Mouse (Mus musculus): ENCODE results near the gene Nhsl2. TPM values are rescaled to one million over a fixed set of nuclear protein-coding genes. Genes with fewer than 3 reads are reported as not detected.

Nhsl2 gene
- total RNA-seq, 1 experiment from 2014 or later = 2.6 TPM

GRCm38 (mm10) chrX:101953787-101954491 lies 104.8 kb downstream of the Nhsl2 start:
- peak; percentile 92 to 99 for ATAC-seq (replicated peaks in 1 of 2; ENCODE audit: insufficient read depth in 1 of 2, low FRiP score in 2 of 2, low TSS enrichment in 1 of 2, low read depth in 1 of 2, poor library complexity in 2 of 2, severe bottlenecking in 2 of 2)

- ATAC-seq (replicated peaks in 1 of 2; ENCODE audit: insufficient read depth in 1 of 2, low FRiP score in 2 of 2, low TSS enrichment in 1 of 2, low read depth in 1 of 2, poor library complexity in 2 of 2, severe bottlenecking in 2 of 2) = no peak
These were observed 105.3 kb downstream of the Nhsl2 start for GRCm38 (mm10) chrX:101954492-101954851.

- no peak for ATAC-seq (replicated peaks in 1 of 2; ENCODE audit: insufficient read depth in 1 of 2, low FRiP score in 2 of 2, low TSS enrichment in 1 of 2, low read depth in 1 of 2, poor library complexity in 2 of 2, severe bottlenecking in 2 of 2)
These were observed 112.7 kb downstream of the Nhsl2 start for GRCm38 (mm10) chrX:101961848-101962247.

GRCm38 (mm10) chrX:101963711-101964110 lies 114.5 kb downstream of the Nhsl2 start:
- no peak for ATAC-seq (replicated peaks in 1 of 2; ENCODE audit: insufficient read depth in 1 of 2, low FRiP score in 2 of 2, low TSS enrichment in 1 of 2, low read depth in 1 of 2, poor library complexity in 2 of 2, severe bottlenecking in 2 of 2)

- ATAC-seq (replicated peaks in 1 of 2; ENCODE audit: insufficient read depth in 1 of 2, low FRiP score in 2 of 2, low TSS enrichment in 1 of 2, low read depth in 1 of 2, poor library complexity in 2 of 2, severe bottlenecking in 2 of 2) = no peak
These were observed 123.8 kb downstream of the Nhsl2 start for GRCm38 (mm10) chrX:101973028-101973427.

GRCm38 (mm10) chrX:101976931-101977330 lies 127.7 kb downstream of the Nhsl2 start:
- ATAC-seq (replicated peaks in 1 of 2; ENCODE audit: insufficient read depth in 1 of 2, low FRiP score in 2 of 2, low TSS enrichment in 1 of 2, low read depth in 1 of 2, poor library complexity in 2 of 2, severe bottlenecking in 2 of 2) = no peak

GRCm38 (mm10) chrX:101978861-101979260 lies 129.7 kb downstream of the Nhsl2 start:
- ATAC-seq (replicated peaks in 1 of 2; ENCODE audit: insufficient read depth in 1 of 2, low FRiP score in 2 of 2, low TSS enrichment in 1 of 2, low read depth in 1 of 2, poor library complexity in 2 of 2, severe bottlenecking in 2 of 2) = no peak

- ATAC-seq (replicated peaks in 1 of 2; ENCODE audit: insufficient read depth in 1 of 2, low FRiP score in 2 of 2, low TSS enrichment in 1 of 2, low read depth in 1 of 2, poor library complexity in 2 of 2, severe bottlenecking in 2 of 2) = peak; percentile 62 to 75
These were observed 130.1 kb downstream of the Nhsl2 start for GRCm38 (mm10) chrX:101979267-101979666.

- no peak for ATAC-seq (replicated peaks in 1 of 2; ENCODE audit: insufficient read depth in 1 of 2, low FRiP score in 2 of 2, low TSS enrichment in 1 of 2, low read depth in 1 of 2, poor library complexity in 2 of 2, severe bottlenecking in 2 of 2)
These were observed 131.4 kb downstream of the Nhsl2 start for GRCm38 (mm10) chrX:101980586-101980985.

- ATAC-seq (replicated peaks in 1 of 2; ENCODE audit: insufficient read depth in 1 of 2, low FRiP score in 2 of 2, low TSS enrichment in 1 of 2, low read depth in 1 of 2, poor library complexity in 2 of 2, severe bottlenecking in 2 of 2) = no peak
These were observed 132.3 kb downstream of the Nhsl2 start for GRCm38 (mm10) chrX:101981450-101981849.

- ATAC-seq (replicated peaks in 1 of 2; ENCODE audit: insufficient read depth in 1 of 2, low FRiP score in 2 of 2, low TSS enrichment in 1 of 2, low read depth in 1 of 2, poor library complexity in 2 of 2, severe bottlenecking in 2 of 2) = no peak
These were observed 134.5 kb downstream of the Nhsl2 start for GRCm38 (mm10) chrX:101983638-101984037.

GRCm38 (mm10) chrX:101986657-101987367 lies 137.6 kb downstream of the Nhsl2 start:
- no peak for ATAC-seq (replicated peaks in 1 of 2; ENCODE audit: insufficient read depth in 1 of 2, low FRiP score in 2 of 2, low TSS enrichment in 1 of 2, low read depth in 1 of 2, poor library complexity in 2 of 2, severe bottlenecking in 2 of 2)

GRCm38 (mm10) chrX:101993841-101994571 lies 144.8 kb downstream of the Nhsl2 start:
- ATAC-seq (replicated peaks in 1 of 2; ENCODE audit: insufficient read depth in 1 of 2, low FRiP score in 2 of 2, low TSS enrichment in 1 of 2, low read depth in 1 of 2, poor library complexity in 2 of 2, severe bottlenecking in 2 of 2) = peak; percentile 12 to 29; a peak in 2 of 4 replicates

- no peak for ATAC-seq (replicated peaks in 1 of 2; ENCODE audit: insufficient read depth in 1 of 2, low FRiP score in 2 of 2, low TSS enrichment in 1 of 2, low read depth in 1 of 2, poor library complexity in 2 of 2, severe bottlenecking in 2 of 2)
These were observed 147.5 kb downstream of the Nhsl2 start for GRCm38 (mm10) chrX:101996726-101997125.

- ATAC-seq (replicated peaks in 1 of 2; ENCODE audit: insufficient read depth in 1 of 2, low FRiP score in 2 of 2, low TSS enrichment in 1 of 2, low read depth in 1 of 2, poor library complexity in 2 of 2, severe bottlenecking in 2 of 2) = no peak
These were observed 154.6 kb downstream of the Nhsl2 start for GRCm38 (mm10) chrX:102003632-102004315.

- ATAC-seq (replicated peaks in 1 of 2; ENCODE audit: insufficient read depth in 1 of 2, low FRiP score in 2 of 2, low TSS enrichment in 1 of 2, low read depth in 1 of 2, poor library complexity in 2 of 2, severe bottlenecking in 2 of 2) = no peak
These were observed 155.2 kb downstream of the Nhsl2 start for GRCm38 (mm10) chrX:102004370-102004769.

- no peak; a peak in 1 of 4 replicates for ATAC-seq (replicated peaks in 1 of 2; ENCODE audit: insufficient read depth in 1 of 2, low FRiP score in 2 of 2, low TSS enrichment in 1 of 2, low read depth in 1 of 2, poor library complexity in 2 of 2, severe bottlenecking in 2 of 2)
These were observed 156.0 kb downstream of the Nhsl2 start for GRCm38 (mm10) chrX:102005141-102005641.

Data from hematopoietic stem cell, adult 5-6 weeks (primary cell).